Mouse (Mus musculus): ENCODE results near the gene Ttc12. TPM values are rescaled to one million over a fixed set of nuclear protein-coding genes. Genes with fewer than 3 reads are reported as not detected.

The Ttc12 gene
- total RNA-seq (2021) = 1 to 10 TPM; 1.1 to 1.3 TPM
- long read RNA-seq, experiment 1 = 0 reads
- long read RNA-seq, experiment 2 = 0 reads

- peak; percentile 54 to 71 for DNase-seq (ENCODE audit: low spot score in 2 of 2)
- intact Hi-C loops (cut with DNase I) = loop anchor here (5.0 kb wide), 1 partner anchor 839 kb away; no protein-coding TSS in a partner anchor
Observed at GRCm38 (mm10) chr9:49485892-49486311, at the start of gene Ttc12. TSS of gene Ttc12 (minus strand) at chr9:49486225.

DNA sequence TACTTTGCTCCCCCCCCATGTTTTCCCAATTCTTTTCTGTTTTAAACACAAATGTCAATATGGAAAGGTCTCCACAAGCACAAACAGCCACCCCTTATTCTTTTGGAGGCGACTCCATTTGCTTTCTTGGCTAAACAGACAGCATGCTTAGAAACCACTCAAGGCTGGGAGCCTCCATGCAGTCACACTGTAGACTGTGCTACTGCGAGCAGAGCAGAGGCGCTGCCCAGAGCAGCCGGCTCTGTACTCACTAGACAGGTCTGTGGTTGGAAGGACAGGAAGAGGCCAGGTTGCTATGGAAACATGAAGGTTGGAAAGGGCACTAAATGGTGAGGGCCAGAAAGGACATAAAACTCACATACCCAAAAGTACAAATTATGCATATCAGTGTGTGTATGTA, 48.9 kb upstream of the Ttc12 start:
- intact Hi-C loops (cut with DNase I) = no loop called here
- no peak for DNase-seq (ENCODE audit: low spot score in 2 of 2)

GRCm38 (mm10) chr9:49533912-49534491, 48.0 kb upstream of the Ttc12 start:
- DNase-seq (ENCODE audit: low spot score in 2 of 2) = no peak
- intact Hi-C loops (cut with DNase I) = no loop called here

GRCm38 (mm10) chr9:49533455-49533854, 47.4 kb upstream of the Ttc12 start:
- intact Hi-C loops (cut with DNase I) = no loop called here

GRCm38 (mm10) chr9:49531833-49532232, 45.8 kb upstream of the Ttc12 start:
- no peak for DNase-seq (ENCODE audit: low spot score in 2 of 2)
- intact Hi-C loops (cut with DNase I) = no loop called here

More at GRCm38 (mm10) chr9:49533455-49533854, 47.4 kb upstream of the Ttc12 start:
- no peak for DNase-seq (ENCODE audit: low spot score in 2 of 2)

- DNase-seq (ENCODE audit: low spot score in 2 of 2) = no peak
- intact Hi-C loops (cut with DNase I) = no loop called here
Observed at GRCm38 (mm10) chr9:49531257-49531656, 45.2 kb upstream of the Ttc12 start.

GRCm38 (mm10) chr9:49530739-49531138, 44.7 kb upstream of the Ttc12 start:
- DNase-seq (ENCODE audit: low spot score in 2 of 2) = no peak
- intact Hi-C loops (cut with DNase I) = no loop called here

DNA sequence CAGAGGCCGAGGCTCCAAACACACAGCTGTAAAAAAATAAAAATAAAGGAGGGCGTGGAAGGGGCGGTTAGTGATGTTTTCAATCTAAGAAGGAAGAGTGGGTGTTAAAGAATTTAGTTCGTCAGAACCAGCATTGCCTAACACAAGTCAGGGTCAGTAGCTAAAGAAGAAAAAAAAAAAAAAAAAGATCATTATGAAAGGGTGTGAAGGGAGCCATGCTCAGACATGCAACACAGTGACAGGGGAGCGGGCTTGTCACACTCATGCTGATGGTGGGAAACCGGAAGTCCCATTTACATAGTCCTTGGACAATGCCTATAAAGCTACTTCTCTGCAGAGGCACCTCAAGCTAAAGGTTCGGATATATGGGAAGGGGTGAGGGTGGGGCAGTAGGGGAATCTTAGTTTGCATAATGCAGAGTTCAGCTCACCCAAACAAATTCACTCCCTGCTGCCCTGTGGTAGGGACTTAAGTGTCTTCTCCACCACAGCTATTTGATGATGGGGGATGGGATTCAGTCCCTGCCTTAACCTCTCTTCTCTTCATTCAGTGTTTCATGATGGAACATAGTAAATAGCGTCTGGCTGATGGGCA, 43.4 kb upstream of the Ttc12 start:
- DNase-seq (ENCODE audit: low spot score in 2 of 2) = no peak
- intact Hi-C loops (cut with DNase I) = loop anchor here (10.0 kb wide), 1 partner anchor 265 kb away; the partner anchor contains the start of gene Ncam1

DNA sequence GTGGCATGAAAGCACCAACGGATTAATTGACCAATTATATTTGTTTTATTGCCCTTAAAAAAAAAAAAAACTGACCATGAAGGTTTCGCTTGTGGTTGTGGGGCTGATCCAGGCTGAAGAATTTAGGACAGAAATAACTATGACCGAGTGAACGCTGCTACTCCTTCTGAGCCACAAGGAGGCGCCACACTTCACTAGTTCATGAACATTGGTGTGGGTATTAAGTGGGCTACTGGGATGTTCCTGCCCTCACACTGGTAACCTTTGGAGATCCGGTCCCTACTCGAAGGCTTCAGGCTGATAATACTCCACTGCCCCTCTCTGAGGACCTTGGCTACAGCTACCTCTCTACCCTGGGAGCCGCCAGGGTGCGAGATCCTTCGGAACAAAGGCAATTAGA, 42.9 kb upstream of the Ttc12 start:
- DNase-seq (ENCODE audit: low spot score in 2 of 2) = peak; percentile 30 to 44
- intact Hi-C loops (cut with DNase I) = loop anchor here (10.0 kb wide), 1 partner anchor 266 kb away; the partner anchor contains the start of gene Ncam1

GRCm38 (mm10) chr9:49528026-49528425, 42.0 kb upstream of the Ttc12 start:
- intact Hi-C loops (cut with DNase I) = loop anchor here (10.0 kb wide), 1 partner anchor 267 kb away; the partner anchor contains the start of gene Ncam1

GRCm38 (mm10) chr9:49527340-49527739, 41.3 kb upstream of the Ttc12 start:
- intact Hi-C loops (cut with DNase I) = loop anchor here (10.0 kb wide), 1 partner anchor 267 kb away; the partner anchor contains the start of gene Ncam1
- DNase-seq (ENCODE audit: low spot score in 2 of 2) = no peak

More at GRCm38 (mm10) chr9:49528026-49528425, 42.0 kb upstream of the Ttc12 start:
- DNase-seq (ENCODE audit: low spot score in 2 of 2) = no peak

DNA sequence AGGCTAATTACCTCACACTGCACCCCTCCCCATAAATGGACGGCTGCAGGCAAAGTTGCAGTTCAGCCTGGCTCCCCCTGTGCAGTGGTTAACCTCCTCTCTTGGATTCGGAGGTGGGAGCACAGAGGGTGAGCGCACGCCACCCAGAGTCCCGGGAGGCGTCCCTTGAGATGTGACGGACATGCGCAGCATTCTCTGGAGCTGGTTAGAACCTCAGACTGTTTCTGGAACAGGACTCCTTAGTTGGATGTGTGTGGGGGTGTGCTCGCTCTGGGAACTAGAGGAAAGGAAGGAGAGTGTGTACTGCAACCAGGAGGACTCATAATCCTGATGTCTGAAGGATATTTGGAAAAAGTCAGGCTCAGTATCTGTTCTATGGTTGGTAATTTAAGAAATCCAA, 38.7 kb upstream of the Ttc12 start:
- intact Hi-C loops (cut with DNase I) = loop anchor here (10.0 kb wide), 1 partner anchor 270 kb away; the partner anchor contains the start of gene Ncam1

GRCm38 (mm10) chr9:49523881-49524280, 37.9 kb upstream of the Ttc12 start:
- DNase-seq (ENCODE audit: low spot score in 2 of 2) = no peak
- intact Hi-C loops (cut with DNase I) = loop anchor here (10.0 kb wide), 1 partner anchor 271 kb away; the partner anchor contains the start of gene Ncam1

More for the DNA sequence above, 38.7 kb upstream of the Ttc12 start:
- DNase-seq (ENCODE audit: low spot score in 2 of 2) = no peak

DNA sequence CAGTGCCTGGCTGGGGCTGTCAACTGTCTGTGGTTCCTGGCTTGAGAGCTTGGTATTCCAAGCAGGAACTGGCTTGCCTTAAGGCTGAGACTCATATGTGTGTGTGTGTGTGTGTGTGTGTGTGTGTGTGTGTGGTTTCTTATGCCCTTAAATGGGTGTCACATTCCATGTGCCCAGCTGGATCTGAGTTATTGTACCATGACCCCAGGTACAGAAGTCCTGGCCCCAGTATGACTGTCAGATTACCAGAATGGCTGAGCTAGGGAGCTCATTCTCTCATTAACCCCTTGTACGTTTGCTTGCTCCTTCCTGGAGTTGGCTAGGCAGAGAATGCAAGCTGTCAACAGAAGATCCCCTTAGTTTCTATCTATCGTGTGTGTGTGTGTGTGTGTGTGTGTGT, 28.3 kb upstream of the Ttc12 start:
- intact Hi-C loops (cut with DNase I) = no loop called here
- no peak for DNase-seq (ENCODE audit: low spot score in 2 of 2)

DNA sequence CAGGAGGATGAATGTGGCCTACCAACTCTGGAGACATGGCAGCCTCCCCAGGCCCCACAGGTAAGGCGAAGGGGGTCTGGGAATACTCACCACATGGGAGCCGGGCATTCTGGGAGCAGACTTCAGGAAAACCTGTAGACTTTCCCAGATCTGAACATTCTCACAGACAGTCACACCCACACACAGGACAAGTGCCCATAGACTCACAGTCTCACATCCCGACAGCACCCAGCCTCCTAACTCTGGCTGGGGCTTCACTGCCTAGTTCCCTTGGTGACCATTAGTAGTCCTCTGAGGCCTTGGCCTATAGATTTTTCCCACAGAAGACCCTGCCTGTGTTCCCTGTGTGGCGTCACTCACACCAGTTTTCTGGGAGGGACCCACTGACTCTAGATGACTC, 24.6 kb upstream of the Ttc12 start:
- intact Hi-C loops (cut with DNase I) = no loop called here
- no peak for DNase-seq (ENCODE audit: low spot score in 2 of 2)

DNA sequence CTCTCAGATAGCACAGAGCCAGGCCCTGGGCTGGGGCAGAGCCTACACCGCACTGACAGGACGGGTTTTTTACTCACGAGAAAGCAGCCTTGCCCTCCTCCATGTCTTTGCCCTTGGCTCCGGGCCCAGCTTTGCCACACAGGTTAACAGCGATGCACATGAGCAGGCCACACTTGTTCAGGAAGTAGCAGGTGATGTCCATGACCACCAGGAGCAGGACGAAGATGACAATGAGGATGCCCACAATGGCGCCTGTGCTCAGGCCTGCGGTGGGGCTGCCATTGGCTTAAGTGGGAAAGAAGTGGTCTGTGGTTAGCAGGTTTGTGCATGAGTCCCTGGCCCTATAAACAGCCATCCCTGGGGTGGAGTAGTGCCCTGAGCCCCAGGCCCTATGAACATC, 23.6 kb upstream of the Ttc12 start:
- intact Hi-C loops (cut with DNase I) = no loop called here
- DNase-seq (ENCODE audit: low spot score in 2 of 2) = no peak

- no peak for DNase-seq (ENCODE audit: low spot score in 2 of 2)
- intact Hi-C loops (cut with DNase I) = no loop called here
Observed at GRCm38 (mm10) chr9:49509094-49509493, 23.1 kb upstream of the Ttc12 start.

GRCm38 (mm10) chr9:49507829-49508585, 22.0 kb upstream of the Ttc12 start:
- no peak for DNase-seq (ENCODE audit: low spot score in 2 of 2)
- intact Hi-C loops (cut with DNase I) = no loop called here

DNA sequence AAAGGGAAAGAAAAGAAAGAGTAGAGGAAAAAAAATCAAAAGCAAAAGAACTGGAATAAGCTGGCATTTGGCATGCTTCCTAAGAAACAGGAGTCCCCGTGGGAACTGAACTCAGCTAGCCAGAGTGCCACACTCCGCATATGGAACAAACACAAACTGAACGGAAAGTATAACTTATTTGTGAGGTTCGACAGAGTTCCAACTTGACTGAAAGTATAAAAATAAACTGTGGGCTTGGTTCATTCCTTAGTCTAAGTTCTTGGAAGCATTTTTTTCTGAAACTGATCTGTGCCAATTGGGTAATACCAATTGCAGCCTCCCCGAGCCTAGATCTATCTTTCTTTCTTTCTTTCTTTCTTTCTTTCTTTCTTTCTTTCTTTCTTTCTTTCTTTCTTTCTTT, 18.6 kb upstream of the Ttc12 start:
- intact Hi-C loops (cut with DNase I) = no loop called here
- DNase-seq (ENCODE audit: low spot score in 2 of 2) = no peak

- intact Hi-C loops (cut with DNase I) = no loop called here
- DNase-seq (ENCODE audit: low spot score in 2 of 2) = no peak
Observed at GRCm38 (mm10) chr9:49502245-49502644, 16.2 kb upstream of the Ttc12 start.
